Mouse (Mus musculus) large intestine, adult 2 months (tissue): ENCODE data around the gene Poldip2. TPM values are rescaled to one million over a fixed set of nuclear protein-coding genes. Genes with fewer than 3 reads are reported as not detected.

Experiments
- DNase-seq: peaks from one replicate; pipeline ENCODE4 v3.0.0-alpha.2; 2012; ENCODE audit warnings: low read depth, low spot score
- WGBS: fragments of 180-500 bp; shearing (Covaris S2); methylation state at CpG from one replicate; pipeline ENCODE4 v1.1.7; 2018; 5-methylcytosine and 5-hydroxymethylcytosine counted together
- polyA plus RNA-seq: library from polyadenylated mRNA; depleted of rRNA; stranded (reverse); fragments of >200 nt; gene quantifications from 2 replicates; pipeline ENCODE4 v1.2.3, GENCODE M21; 2012

Gene Poldip2
- polyA plus RNA-seq, 1 experiment, result 41.2 TPM

- under 1% methylated on average over 52 of the region's 52 CpGs for WGBS
- DNase-seq, result peak; percentile 99
Observed at GRCm38 (mm10) chr11:78536080-78536689, 24.2 kb downstream of the Poldip2 start, which contains the start of the genes Tnfaip1 and Ift20. Gene Tnfaip1, minus strand, starts transcription at chr11:78536332. Gene Ift20, plus strand, starts transcription at chr11:78536361.

GRCm38 (mm10) chr11:78536690-78537084 lies 24.7 kb downstream of the Poldip2 start:
- WGBS, result 2% methylated on average over 14 of the region's 14 CpGs
- no peak for DNase-seq

DNA sequence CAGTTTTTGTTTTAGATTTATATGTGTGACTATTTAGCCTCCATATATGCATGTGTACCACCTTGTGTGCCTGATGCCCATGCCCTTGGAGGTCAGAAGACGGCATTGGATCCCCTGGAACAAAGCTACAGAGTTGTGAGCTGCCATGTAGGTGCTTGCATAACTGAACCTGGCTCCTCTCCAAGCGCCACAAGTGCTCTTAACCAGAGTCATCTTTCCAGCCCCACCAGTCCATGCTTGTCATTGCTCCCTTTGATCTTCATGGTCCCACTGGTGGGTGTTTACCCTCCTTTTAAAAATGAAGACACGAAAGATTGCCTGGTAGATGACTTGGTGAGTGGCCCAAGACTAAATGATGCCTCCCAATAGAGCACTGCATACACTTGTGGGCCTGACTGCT lies 28.4 kb downstream of the Poldip2 start:
- 70% methylated on average over 3 of the region's 3 CpGs for WGBS
- no peak for DNase-seq

- DNase-seq, result no peak
- WGBS, result 57% methylated on average over 7 of the region's 7 CpGs
Observed at GRCm38 (mm10) chr11:78544449-78545111, 32.6 kb downstream of the Poldip2 start.

DNA sequence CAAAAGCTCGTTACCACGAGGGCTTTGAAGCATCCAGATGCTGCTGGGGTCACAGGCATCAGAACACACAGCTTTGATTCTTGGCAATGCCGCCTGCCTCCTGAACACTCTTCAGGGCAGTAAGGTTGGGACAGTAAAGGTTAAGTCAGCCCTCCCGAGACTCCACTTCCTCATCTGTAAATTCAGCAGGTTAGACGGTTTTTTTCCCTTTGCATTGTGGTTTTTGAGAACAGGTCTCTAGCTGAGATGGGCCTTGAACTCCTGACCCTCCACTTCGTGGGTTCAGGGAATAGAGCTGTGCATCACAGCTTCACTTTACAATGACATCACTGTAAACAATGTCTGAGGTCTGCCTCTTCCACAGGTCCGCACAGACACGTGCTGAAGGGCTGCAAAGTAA lies 33.2 kb downstream of the Poldip2 start:
- no peak for DNase-seq
- WGBS, result 29% methylated on average over 8 of the region's 8 CpGs

DNA sequence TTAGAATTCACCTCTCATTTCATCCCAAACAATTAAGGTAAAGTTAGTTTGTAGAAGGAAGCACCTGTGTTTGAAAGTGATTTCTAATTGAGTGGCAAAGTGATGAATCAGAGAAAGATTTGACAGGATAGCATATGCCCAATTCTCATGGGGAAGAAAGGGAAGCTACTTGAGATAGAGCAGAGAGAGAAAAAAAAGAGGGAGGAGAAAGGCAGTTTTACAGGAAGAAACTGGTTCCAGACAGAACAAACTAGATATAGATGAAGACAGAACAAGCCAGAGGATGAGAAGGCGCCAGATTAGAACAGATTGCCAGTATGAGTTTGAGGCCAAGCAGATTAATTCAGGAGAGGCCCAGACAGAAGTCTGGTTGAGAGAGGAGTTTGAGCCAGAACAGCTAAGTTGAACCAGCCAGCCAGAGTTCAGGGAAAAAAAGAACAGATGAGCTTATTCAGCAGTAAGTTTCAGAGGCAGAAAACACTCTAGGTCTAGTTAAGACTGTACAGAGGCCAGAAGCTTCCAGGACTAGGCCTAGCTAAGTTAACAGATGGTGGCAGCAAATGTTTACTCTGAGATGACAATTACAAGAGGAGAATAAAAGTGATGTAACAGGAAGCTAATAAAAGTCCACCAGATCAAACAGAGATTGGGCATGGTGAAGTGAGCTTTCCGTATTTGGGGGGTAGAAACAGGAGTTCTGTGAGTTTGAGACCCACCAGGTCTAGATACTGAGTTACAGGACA lies 35.9 kb downstream of the Poldip2 start:
- DNase-seq, result no peak
- WGBS, result 47% methylated on average over 2 of the region's 2 CpGs

GRCm38 (mm10) chr11:78549491-78549987 lies 37.5 kb downstream of the Poldip2 start:
- WGBS, result 12% methylated on average over 5 of the region's 5 CpGs
- DNase-seq, result no peak

GRCm38 (mm10) chr11:78550168-78551058 lies 38.4 kb downstream of the Poldip2 start, which contains the start of gene Tmem97:
Gene Tmem97, minus strand, starts transcription at chr11:78550777.
- DNase-seq, result peak; percentile 74
- under 1% methylated on average over 60 of the region's 60 CpGs for WGBS

DNA sequence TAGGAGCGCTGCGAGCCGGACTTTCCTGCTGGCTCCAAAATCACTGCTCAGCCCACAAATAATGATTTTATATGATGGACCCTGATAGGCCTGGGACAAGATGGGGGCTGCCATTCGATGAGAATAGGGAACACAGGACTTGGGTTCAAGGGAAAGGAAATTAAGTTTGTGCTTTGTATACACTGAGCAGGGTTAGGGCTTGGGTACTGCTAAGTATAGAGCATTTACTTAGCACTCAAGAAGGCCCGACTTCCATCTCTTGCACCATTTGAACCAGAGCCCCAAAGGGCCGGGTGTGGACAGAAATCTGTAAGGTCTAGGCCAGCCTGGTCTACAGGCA lies 39.0 kb downstream of the Poldip2 start:
- no peak for DNase-seq
- 30% methylated on average over 6 of the region's 6 CpGs for WGBS

- no peak for DNase-seq
- 37% methylated on average over 3 of the region's 3 CpGs for WGBS
Observed at GRCm38 (mm10) chr11:78555623-78556022, 43.6 kb downstream of the Poldip2 start.

- no peak for DNase-seq
- 39% methylated on average over 4 of the region's 4 CpGs for WGBS
Observed at GRCm38 (mm10) chr11:78556070-78556469, 44.1 kb downstream of the Poldip2 start.

DNA sequence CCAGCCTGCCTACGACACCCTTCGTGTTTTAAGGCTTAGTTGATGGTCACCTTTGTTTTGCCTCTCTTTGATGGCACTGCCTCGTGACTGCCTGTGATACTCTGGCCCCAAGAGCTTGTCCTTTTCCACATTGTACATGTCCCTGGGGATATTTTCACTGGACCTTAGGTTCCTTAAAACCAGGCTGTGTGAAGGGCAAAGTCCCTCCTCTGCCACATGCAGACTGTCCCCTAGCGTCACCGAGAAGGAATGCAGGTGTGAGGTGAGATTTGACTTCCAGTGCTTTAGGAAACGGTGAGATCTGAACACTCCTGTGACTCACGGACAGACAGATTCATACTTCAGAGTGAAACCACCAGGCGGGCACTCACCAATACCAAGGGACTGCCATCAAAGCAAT lies 45.2 kb downstream of the Poldip2 start:
- WGBS, result 33% methylated on average over 8 of the region's 8 CpGs
- no peak for DNase-seq

- no peak for DNase-seq
- 10% methylated on average over 4 of the region's 4 CpGs for WGBS
Observed at GRCm38 (mm10) chr11:78560447-78560846, 48.5 kb downstream of the Poldip2 start.

DNA sequence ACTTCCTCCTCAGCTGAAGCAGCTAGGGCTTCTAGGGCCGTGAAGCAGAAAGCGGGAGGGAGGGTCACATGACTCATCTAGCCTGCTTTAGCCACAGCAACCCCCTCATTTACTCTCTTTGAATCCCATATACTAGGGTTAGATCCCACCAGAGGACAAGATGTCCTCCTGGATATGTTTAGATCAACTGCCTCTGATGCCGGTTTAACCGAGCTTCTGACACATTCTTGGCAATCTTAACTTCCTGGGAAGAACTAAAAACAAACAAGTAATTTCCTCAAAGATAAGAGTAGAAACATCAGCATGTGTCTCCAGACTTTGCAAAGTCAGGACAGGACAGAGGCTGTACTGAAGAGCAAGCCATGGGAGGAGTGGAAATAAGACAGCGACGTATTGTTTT lies 54.8 kb downstream of the Poldip2 start:
- DNase-seq, result no peak
- 45% methylated on average over 6 of the region's 6 CpGs for WGBS

- DNase-seq, result no peak
- WGBS, result 90% methylated on average over 6 of the region's 6 CpGs
Observed at GRCm38 (mm10) chr11:78567614-78568013, 55.6 kb downstream of the Poldip2 start.

DNA sequence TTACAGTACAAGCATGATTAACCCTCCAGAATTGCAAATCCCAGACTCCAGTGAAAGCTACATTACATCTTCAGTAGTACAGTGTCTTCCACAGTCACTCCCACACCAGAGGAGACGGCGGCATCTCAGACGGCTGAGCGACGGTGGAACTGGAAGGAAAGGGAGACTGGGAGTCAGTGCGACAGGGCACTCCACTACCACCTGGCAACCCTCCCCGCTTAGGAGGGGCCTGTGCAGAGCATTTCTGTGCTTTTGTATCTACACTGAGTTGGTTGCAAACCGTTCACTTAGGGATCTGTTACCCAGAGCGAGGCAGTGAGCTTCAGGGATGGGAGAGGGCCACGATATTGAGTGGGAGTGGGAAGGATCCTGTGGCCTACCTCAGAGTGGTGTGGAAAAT lies 56.8 kb downstream of the Poldip2 start:
- 88% methylated on average over 10 of the region's 10 CpGs for WGBS
- DNase-seq, result no peak

GRCm38 (mm10) chr11:78569806-78570205 lies 57.8 kb downstream of the Poldip2 start:
- no peak for DNase-seq
- 71% methylated on average over 3 of the region's 3 CpGs for WGBS

GRCm38 (mm10) chr11:78571441-78571840 lies 59.4 kb downstream of the Poldip2 start:
- DNase-seq, result no peak
- 96% methylated on average over 8 of the region's 8 CpGs for WGBS

- WGBS, result 88% methylated on average over 6 of the region's 6 CpGs
- DNase-seq, result no peak
Observed at GRCm38 (mm10) chr11:78571854-78572253, 59.9 kb downstream of the Poldip2 start.
